Mouse (Mus musculus): ENCODE results near the gene Zbtb43.

GRCm38 (mm10) chr2:33461066-33461465 is 7.3 kb downstream of the Zbtb43 start:
- no peak for TF ChIP-seq CTCF (IDR thresholded peaks at IDR 0.05)
- no peak for TF ChIP-seq POLR2A (IDR thresholded peaks at IDR 0.05; ENCODE audit: insufficient read depth, low read depth, low read length)
- TF ChIP-seq EP300 (IDR thresholded peaks at IDR 0.05; ENCODE audit: insufficient read depth, low read depth, low read length) = no peak

All from heart, adult 2 months (tissue).